Mouse (Mus musculus): ENCODE measurements around the gene Dhx32. TPM values are rescaled to one million over a fixed set of nuclear protein-coding genes. Genes with fewer than 3 reads are reported as not detected.

Dhx32 gene
- total RNA-seq (2021), result 10 to 100 TPM; 41.6 to 45.1 TPM
- long read RNA-seq, experiment 1, transcript Dhx32-201 (12 exons, 2,955 nt), result major isoform, 48 of 75 reads
- long read RNA-seq, experiment 1, partial matches to known transcripts, result 2 of 75 reads
- long read RNA-seq, experiment 1, other reads (novel, unspliced or antisense), result 21 of 75 reads
- long read RNA-seq, experiment 2, transcript Dhx32-201 (12 exons, 2,955 nt), result major isoform, 62 of 89 reads
- long read RNA-seq, experiment 2, partial matches to known transcripts, result 4 of 89 reads
- long read RNA-seq, experiment 2, other reads (novel, unspliced or antisense), result 22 of 89 reads

DNA sequence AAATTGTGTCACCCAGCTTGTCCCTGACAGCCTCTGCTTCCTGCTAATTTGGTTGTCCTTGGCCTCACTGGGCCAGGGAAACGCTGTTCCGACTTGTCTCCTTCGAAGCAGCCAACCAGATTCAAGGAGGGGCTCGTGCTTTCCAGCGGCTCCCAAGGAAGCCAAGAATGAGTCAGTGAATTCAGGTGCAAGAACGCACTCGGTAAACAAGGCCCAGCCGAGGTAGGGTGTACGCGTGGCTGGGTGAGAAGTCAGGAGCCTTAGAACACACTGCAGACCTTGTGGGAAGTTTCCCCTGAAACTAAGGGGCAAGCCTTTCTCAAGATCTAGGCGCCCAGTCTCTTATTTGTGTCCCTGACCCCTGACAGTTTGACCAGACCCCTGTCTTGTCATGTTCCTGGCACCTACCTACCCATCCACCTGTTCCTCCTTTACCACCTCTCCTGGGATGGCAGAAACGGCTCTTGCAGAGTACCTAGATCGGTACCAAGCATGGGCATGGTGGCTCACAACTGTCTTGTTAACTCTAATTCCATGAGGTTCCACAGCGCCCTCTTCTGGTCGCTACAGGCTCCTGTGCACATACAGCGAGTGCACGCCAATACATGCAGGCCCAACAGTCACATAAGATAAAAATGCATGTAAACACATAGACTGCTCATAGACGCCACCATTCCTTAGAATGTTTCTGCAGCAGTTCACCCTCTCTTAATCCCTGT, at the start of gene Dhx32:
TSS of gene Dhx32 (minus strand) at position 10 of the 719 bp plus-strand sequence.
- peak; percentile 53 to 78 for DNase-seq (ENCODE audit: low spot score in 2 of 2)

DNA sequence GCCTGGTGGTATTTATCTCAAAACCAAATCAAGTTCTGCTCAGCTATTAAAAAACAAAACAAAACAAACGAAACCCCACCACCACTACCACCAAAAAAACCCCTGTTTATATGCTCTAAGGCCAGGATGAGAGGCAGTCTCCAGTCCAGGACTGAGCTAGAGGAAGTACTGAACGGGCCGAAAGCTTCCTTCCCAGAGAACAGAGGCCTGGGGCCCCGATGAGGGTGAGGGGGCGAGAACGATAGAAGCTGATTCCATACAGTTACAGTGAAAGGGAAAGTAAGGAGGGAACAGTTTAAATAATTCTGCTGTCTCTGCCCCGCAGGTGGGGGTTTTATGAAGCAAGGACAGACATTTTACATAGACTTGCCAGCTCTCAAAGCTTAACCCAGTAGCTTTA, 47.1 kb upstream of the Dhx32 start:
- DNase-seq (ENCODE audit: low spot score in 2 of 2), result no peak

DNA sequence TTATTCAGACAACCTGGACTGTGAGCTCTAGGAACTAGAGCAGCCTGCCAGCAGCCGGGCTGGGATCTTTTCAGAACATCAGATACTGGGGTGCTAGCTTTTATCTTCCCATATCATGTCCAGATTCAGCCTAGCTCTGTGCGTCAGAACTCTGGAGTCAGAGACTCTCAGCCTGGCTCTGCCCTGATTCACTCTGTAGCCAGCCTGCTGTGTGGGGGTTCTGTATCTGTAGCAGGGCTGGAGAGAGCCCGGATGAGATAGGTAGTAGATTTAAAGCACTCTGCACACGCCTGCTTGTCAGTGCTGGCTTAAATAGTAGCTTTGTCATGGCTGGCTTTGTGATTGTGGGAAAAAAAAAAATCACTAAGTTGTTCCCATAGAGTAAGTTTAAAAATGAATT, 46.0 kb upstream of the Dhx32 start:
- DNase-seq (ENCODE audit: low spot score in 2 of 2), result no peak

DNA sequence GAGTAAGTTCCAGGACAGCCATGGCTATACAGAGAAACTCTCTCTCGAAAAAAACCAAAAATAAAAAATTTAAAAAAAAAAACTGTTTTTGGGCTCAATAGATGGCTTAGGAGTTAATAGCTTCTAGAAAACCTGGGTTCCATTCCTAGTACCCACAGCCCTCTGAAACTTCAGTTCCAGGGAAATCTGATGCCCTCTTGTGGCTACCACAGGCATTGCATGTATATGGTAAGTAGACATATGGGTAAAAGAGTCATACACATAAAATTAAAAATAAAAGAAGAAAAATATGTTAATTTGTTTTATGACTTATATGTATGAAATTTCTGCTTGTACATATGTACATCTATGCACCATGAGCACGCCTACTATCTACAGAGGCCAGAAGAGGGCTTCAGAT, 42.1 kb upstream of the Dhx32 start:
- DNase-seq (ENCODE audit: low spot score in 2 of 2), result no peak

DNA sequence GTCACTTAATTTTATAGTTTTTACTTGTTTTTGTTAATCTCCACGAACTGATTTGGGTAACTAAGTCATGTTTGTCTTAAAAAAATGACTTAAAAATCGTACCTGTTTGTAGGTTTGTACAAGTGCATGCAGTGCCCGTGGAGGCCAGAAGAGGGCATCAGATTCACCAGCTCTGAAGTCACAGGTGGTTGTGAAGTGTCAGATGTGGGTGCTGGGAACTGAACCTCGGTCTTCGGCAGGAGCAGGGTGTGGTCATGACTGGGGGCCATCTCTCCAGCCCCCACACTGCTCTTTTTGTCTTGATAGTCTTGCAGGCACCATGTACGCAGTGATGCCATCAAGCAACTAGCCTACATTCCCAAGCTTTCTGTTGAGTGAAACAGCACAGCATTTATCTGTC, 41.2 kb upstream of the Dhx32 start:
- DNase-seq (ENCODE audit: low spot score in 2 of 2), result no peak

DNA sequence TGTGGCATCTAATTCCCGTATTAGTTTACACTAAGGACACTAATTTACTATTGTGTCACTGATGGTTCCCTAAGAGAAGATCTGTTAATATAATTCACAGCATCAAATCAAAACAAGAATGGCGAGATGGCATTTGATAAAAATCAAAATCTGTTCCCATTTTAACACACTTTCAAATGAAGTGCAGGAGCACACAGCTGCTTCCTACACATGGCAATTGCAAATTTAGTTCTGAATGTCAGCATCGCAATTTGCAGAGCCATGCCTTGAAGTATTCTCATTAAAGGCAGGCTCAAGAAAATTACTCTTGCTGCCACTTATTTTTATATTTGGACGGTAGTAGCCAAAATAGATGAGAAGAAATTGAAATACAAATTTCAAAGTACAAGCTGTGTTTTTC, 30.8 kb upstream of the Dhx32 start:
- no peak for DNase-seq (ENCODE audit: low spot score in 2 of 2)

DNA sequence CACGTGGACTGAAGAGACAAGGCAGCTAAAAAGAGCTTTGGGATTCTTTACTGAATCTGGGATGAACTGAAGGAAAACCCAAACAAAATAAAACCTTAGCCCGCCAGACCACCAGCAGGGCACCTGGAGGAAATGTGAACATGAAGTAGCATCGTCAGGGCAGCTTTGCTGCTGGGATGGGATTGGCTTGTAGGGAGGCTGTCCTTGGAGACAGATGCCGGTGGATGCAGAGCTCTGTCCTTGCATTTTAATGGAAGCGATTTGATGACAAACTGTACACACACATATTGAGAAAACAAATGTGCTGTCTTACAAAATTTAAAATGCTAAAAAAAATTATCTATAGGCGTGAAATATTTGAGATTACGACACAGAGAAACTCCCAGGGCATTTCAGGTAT, 30.4 kb upstream of the Dhx32 start:
- DNase-seq (ENCODE audit: low spot score in 2 of 2), result no peak

DNA sequence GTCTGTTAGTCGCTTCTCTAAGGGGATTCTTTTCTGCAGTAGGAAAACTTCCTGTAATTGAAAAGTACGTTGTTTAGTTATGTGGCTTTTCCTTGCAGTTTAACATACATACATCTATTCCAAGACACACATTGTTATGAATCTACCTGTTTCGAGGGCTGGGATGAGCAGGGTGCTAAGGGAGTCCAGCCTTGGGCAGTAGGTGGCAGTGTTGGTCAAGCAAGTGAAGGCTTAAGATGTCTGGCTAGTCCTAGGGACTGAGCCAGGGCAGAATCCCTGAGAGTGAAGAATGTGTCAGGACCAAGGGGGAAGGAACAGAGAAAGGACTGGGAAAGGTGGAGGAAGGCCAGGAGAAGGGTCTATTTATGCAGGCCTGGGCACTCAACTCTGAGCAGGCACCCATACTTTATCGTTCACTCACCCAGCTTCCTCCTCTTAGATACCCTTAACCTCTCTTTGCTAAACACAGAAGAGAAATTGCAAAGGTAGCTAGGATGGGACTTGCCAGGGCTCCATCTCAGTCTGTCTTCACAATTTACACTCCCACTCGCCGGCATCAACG, 23.2 kb upstream of the Dhx32 start:
- DNase-seq (ENCODE audit: low spot score in 2 of 2), result peak; percentile 26 to 55

DNA sequence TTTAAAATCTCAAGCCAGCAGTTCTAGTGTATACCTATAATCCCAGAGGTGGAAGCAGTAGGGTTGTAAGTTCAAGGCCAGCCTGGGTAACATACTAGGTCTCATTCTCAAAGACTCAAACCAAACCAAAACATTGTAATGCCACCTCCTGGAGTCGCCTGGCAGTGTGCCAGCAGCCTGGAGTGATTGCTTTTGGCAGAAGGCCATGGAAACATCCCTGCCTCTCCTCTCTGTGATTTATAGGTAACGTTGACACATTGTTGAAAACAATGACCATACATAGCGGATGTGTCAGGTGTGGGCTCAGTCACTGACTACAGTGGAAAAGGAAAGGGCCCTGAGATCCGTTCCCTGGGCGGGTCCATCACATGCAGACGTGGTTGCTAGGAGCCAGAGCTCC, 19.3 kb upstream of the Dhx32 start:
- no peak for DNase-seq (ENCODE audit: low spot score in 2 of 2)

DNA sequence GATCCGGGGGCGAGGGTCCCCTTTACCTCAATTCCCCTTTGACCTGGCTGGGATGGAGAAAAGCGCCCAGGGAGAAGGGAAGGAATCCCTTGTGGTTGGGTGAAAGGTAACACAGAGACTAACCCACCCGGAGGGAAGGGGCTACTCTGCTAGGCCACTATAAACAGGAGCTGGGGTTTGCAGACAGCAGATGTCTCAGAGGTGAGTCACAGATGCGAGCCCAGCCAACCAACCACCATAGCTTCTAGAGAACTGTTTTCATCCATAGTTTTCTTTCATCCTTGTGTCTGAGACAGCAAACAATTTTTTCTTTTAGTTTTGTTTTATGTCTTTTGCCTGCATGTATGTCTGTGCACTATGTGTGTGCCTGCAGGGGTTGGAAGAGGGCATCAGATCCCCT, 17.4 kb upstream of the Dhx32 start:
- DNase-seq (ENCODE audit: low spot score in 2 of 2), result no peak

DNA sequence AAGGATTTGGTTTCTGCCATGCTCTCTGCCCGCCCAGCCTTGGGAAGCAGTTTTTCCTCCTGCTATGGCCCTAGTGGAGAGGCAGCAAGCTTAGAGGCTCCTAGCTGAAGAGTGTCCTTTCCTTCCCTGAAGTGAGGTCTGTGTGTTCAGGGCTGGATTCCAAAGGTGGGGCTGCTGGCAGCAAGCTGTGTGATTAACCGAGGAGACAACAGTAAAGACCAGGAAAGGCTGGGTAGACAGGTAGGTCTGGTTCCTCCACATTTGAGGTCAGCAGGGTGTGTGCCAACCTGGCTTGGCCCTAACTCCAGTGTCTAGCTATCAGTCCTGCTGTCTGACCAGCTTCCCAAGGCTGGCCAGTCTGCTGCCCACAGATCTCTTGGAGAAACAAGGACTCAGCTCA, 12.2 kb upstream of the Dhx32 start:
- no peak for DNase-seq (ENCODE audit: low spot score in 2 of 2)

DNA sequence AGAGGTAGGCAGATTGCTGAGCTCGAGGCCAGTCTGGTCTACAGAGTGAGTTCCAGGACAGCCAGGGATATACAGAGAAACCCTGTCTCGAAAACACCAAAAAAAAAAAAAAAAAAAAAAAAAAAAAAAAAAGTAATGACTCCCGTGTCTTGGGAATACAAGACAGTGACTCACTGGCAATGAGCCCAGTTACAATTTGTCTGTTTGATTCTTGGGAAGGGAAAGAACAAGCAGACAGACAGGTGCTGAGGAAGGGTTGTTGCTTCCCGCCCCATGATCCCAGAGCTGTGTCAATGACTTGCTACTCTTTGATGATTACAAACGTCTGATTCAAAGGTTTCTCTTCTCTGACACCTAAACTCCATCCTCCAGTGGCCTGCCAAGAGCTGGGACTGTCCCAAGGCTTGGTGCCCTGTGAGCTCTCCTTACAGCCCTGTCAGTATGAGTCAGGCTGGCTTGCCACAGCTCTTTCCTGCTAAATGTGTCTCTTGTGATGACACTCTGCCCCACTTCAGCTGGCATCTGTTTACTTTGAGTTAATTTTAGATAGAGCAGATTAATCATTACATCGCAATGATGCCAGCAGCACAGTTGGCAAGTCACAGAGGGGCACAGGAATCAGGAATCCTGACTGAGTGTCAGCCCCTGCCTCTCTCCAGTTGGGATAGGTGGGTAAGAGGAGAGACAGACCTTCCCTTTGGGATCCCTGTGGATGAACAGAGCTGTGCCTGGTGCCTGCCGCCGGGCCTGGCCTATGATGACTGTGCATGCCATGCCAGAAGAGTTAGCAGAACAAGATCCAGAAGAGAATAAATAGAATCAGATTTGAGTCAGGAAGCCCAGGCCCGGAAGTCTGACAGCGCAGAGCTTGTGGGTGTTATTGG, 11.0 kb upstream of the Dhx32 start:
- DNase-seq (ENCODE audit: low spot score in 2 of 2), result peak in 1 of 2 experiments; percentile 21

DNA sequence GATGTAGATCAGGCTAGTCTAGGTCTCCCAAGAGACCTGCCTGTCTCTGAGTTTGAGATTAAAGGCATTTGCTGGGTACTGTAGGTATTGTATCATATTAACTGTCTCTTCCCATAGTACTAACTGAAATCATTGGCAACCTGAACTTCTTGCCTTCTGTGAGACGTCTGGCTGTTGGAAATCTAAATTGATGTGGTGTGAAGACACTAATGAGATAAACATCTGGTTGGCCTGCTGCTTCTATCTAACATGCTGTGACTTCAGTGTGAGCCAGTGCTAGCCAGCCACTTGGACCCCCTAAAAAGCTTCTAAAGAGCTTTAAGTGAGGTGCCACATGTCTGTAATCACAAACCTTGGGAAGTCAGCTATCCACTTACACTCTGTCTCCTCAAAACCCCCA, 10.2 kb upstream of the Dhx32 start:
- DNase-seq (ENCODE audit: low spot score in 2 of 2), result no peak

DNA sequence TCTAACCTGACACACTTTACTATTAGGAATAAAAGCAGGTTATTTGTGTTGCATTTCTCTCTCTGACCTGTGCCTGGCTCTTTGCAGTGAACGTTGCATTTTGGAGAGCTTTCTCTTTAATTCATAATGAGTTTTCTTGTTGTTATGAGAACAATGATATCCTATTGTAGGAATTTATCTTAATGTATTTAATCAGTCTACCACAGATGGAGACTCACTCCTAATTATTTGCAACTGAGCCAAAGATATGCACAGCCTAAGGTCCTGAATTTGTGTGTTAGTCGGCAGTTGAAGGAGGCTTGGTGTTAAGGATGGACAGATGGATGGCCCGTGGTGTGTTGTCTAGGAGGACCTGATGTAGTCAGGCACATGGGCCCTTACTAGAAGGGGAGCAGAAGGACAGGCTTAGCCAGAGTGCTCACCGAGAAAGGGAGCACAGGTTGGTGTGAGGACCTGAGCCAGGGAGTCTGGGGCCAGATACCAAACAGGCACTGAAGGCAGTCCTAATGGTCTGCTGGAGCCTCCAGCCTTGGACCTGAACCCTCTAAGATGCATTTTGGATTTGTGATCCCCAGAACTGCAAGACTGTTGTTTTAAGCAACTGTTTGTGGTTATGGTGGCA, 8.2 kb upstream of the Dhx32 start:
- DNase-seq (ENCODE audit: low spot score in 2 of 2), result no peak

DNA sequence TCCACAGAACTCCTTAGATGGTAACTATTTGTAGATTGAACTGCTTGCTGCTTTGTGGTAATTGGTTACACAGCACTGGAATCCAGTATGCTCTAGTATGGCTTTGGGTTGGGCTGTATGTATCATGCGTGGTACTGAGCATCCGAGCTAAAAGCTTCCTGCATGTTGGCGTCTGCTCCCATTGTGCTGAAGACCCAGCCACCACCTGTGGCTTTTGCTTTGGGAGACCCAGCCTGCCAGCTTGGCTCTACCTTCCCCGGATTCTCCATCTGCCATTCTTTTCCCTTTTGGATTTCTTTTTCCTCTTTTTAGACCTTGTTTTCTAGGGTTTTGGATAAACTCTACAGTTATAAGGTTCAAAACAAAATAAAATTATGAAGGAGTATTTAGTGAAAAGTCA, 7.6 kb upstream of the Dhx32 start:
- no peak for DNase-seq (ENCODE audit: low spot score in 2 of 2)

DNA sequence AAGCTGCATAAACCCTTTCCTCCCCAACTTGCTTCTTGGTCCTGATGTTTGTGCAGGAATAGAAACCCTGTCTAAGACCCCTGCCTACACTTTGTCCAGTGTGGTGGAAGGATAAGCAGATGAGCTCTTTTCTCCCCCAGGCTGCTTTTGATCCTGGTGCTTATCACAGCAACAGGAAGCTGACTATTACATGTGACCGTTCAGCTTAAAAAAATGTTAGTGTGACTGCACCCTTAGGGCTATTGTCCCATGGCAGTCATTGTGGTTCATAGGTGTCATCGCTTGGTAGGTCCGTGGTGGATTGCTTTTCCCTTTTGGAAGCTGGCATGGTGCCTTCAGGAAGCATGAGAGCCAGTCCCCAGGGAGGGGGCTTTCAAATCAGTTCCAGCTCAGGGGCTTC, 5.6 kb upstream of the Dhx32 start:
- DNase-seq (ENCODE audit: low spot score in 2 of 2), result no peak

DNA sequence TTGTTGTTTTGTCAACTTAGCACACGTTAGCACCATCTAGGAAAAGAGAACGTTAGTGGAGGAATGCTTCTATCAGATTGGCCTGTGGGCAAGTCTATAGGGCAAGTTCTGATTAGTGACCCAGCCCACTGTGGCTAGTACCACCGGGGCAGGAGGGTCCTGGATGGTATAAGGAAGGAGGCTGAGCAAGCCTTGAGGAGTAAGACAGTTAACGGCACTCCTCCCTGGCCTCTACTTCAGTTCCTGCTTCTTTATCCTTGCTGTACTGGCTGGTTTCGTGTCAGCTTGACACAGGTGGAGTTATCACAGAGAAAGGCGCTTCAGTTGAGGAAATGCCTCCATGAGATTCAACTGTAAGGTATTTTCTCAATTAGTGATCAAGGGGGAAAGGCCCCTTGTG, 5.0 kb upstream of the Dhx32 start:
- no peak for DNase-seq (ENCODE audit: low spot score in 2 of 2)

DNA sequence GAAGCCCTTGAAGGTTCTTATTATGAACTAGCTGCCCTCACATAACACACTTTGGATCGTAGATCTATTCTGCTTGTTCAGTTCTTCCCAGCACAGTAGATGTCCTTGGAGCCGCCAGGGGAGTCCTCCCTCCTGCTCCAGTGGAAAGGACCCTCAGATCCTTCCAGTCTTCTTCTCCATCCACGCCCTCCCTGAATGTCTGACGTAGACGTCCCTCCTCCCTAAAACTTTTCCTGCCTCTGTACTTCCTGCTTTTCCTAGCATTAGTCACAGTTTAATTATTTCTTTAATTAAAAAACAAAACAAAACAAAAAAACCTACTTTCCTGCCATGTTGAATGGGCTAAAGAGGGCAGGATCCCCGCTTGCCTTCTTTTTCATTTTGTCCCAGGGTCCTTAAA, 535 bp downstream of the Dhx32 start:
- no peak for DNase-seq (ENCODE audit: low spot score in 2 of 2)

DNA sequence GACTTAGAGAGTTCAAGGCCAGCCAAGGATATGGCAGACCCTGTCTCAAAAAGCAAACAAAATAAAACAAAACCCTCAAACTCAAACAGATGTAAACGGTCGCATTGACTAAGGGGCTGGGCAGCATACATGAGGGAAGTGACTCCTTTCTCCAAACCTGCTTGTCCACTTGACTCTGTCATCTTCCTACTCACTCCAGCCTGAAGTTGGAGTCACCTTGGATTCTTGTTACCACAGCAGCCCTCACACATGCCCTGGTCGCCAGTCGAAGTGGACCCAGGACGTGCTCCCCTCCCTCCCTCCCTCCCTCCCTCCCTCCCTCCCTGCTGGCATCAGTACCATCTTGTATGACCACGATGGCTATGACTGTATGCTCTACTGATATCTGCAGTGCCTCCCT, 943 bp downstream of the Dhx32 start:
- DNase-seq (ENCODE audit: low spot score in 2 of 2), result no peak

DNA sequence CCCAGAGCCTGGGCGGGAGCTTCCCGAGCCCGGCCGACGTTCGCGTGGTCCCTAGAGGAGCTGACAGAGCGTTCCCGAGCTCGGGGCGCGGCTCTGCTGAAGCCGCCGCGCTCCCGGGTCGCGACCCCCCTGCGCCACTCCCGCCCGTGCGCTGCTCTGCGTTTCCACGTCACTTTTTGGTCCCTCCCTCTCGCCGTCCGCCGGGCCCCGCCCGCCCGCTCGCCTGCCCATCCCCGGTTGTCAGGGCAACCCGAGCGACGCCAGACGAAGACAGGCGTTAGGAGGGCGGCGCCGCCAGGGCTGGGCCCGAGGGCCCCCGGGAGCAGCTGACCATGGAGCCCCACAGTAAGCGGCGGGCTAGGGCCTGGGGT, 5.9 kb downstream of the Dhx32 start, which contains the start of gene Fank1:
TSS of gene Fank1 (plus strand) at position 236 of the 371 bp plus-strand sequence.
- peak; percentile 80 to 90 for DNase-seq (ENCODE audit: low spot score in 2 of 2)
